Comparison of ENCODE assay signal across 8 mouse cellular contexts in the genomic region with DNA sequence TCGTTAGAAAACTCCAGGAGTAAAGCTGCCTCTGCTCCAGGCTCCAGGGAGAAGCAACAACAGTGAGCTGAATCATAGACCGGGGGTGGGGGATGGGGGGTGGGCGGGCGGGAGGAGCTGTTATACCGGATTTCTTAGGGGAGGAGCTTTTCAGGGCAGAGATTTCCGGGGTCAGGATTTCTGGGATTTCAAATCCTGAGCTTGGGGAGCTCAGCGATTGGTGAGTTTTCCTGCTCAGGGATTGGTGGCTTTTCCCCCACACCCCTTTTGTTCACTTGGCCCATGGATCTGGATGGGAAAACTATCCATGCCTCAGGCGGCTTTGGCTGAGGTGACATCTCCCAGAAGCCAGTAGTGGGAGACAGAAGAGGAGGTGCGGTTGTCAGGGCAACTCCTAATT. TPM values are rescaled to one million over a fixed set of nuclear protein-coding genes. Genes with fewer than 3 reads are reported as not detected.
A peak's percentile ranks its signal among the peaks of the same experiment; 100 is the strongest.
DNase-seq lines count a peak whose midpoint lies in the region; ATAC-seq and TF ChIP-seq lines count a peak whose summit lies in the region.

No protein-coding gene starts in this region.

- WGBS in forebrain, embryonic 14.5 days, result 3% methylated on average over 8 of the region's 9 CpGs
- 43% methylated on average over 9 of the region's 9 CpGs for WGBS in liver, embryonic 15.5 days (ENCODE audit: insufficient replicate concordance)
- WGBS in olfactory bulb, adult 2 months, result 2% methylated on average over 9 of the region's 9 CpGs

- H3K36me3 ChIP-seq in forebrain, embryonic 14.5 days (ENCODE audit: control insufficient read depth, insufficient read depth, low read length), result peaks cover 34% of the 10 kb centered on the region
- peaks cover 46% of the 10 kb centered on the region for H3K36me3 ChIP-seq in liver, embryonic 15.5 days (replicated peaks)

- peak; percentile 68 for DNase-seq in ovary, adult 18-20 months (ENCODE audit: low spot score)
- no peak for DNase-seq in ovary, postnatal 10 days (ENCODE audit: low spot score)
- DNase-seq in forebrain, embryonic 14.5 days (ENCODE audit: low spot score), result peak; percentile 90
- peak; percentile 55 for DNase-seq in heart, postnatal 25 days (ENCODE audit: low spot score)
- peak; percentile 58 for DNase-seq in layer of hippocampus, adult 11-12 months (ENCODE audit: low spot score)
- no peak for DNase-seq in thymus, postnatal 36 days

- no peaks in the 10 kb centered on the region for H3K9me3 ChIP-seq in forebrain, embryonic 14.5 days (replicated peaks; ENCODE audit: control insufficient read depth, low read length)
- no peaks in the 10 kb centered on the region for H3K9me3 ChIP-seq in liver, embryonic 15.5 days (replicated peaks)

- TF ChIP-seq POLR2A in olfactory bulb, adult 2 months (IDR thresholded peaks at IDR 0.05; ENCODE audit: insufficient read depth, low read depth, low read length), result no peak

- H3K4me3 ChIP-seq in forebrain, embryonic 14.5 days (ENCODE audit: low read depth, low read length), result no peak overlapping the region; the same call in 1 of the 2 replicates
- no peak overlapping the region for H3K4me3 ChIP-seq in liver, embryonic 15.5 days (replicated peaks)
- H3K4me3 ChIP-seq in olfactory bulb, adult 2 months (ENCODE audit: insufficient read depth, low read depth, low read length), result no peak overlapping the region

- TF ChIP-seq CTCF in olfactory bulb, adult 2 months (IDR thresholded peaks at IDR 0.05; ENCODE audit: insufficient read depth, low read depth, low read length), result no peak

- H3K27me3 ChIP-seq in forebrain, embryonic 14.5 days (replicated peaks; ENCODE audit: control insufficient read depth, insufficient read depth, low read length), result no peaks in the 10 kb centered on the region
- H3K27me3 ChIP-seq in liver, embryonic 15.5 days, result no peaks in the 10 kb centered on the region

- H3K4me2 ChIP-seq in forebrain, embryonic 14.5 days (ENCODE audit: low read length), result peak overlapping the region; percentile 93
- peak overlapping the region; percentile 91 for H3K4me2 ChIP-seq in liver, embryonic 15.5 days

- H3K4me1 ChIP-seq in forebrain, embryonic 14.5 days (ENCODE audit: control insufficient read depth, insufficient read depth, low read length), result peaks cover 25% of the 10 kb centered on the region
- H3K4me1 ChIP-seq in liver, embryonic 15.5 days (replicated peaks), result peaks cover 72% of the 10 kb centered on the region
- H3K4me1 ChIP-seq in olfactory bulb, adult 2 months (ENCODE audit: control insufficient read depth, insufficient read depth, low read length), result peaks cover 17% of the 10 kb centered on the region

- intact Hi-C loops in heart, postnatal 25 days (cut with DNase I), result no loop called here

- H3K9ac ChIP-seq in forebrain, embryonic 14.5 days (ENCODE audit: low read length), result peak overlapping the region; percentile 10; the same call in 1 of the 2 replicates
- H3K9ac ChIP-seq in liver, embryonic 15.5 days, result no peak overlapping the region

- ATAC-seq in forebrain, embryonic 14.5 days, result peak; percentile 16
- no peak for ATAC-seq in liver, embryonic 15.5 days (ENCODE audit: insufficient read depth)

- peak overlapping the region; percentile 82 for H3K27ac ChIP-seq in forebrain, embryonic 14.5 days (ENCODE audit: low read depth, low read length)
- H3K27ac ChIP-seq in liver, embryonic 15.5 days (replicated peaks), result peak overlapping the region; percentile 86
- H3K27ac ChIP-seq in olfactory bulb, adult 2 months (ENCODE audit: insufficient read depth, low read depth, low read length), result peak overlapping the region; percentile 73

RNA-seq across cellular contexts. Expression of gene Gzf1, which starts 1.5 kb away (rescaled TPM):
- polyA plus RNA-seq in forebrain, embryonic 14.5 days (2014; fragmentation: Nextera tagmentation; extraction: Ambion mirVana), result 21.1 and 21.6 TPM in 2 replicates
- 10 to 100 TPM; 18.1 to 24.2 TPM for total RNA-seq in heart, postnatal 25 days (2021)
- polyA plus RNA-seq in liver, embryonic 15.5 days (2015; fragmentation: Nextera tagmentation; extraction: Ambion mirVana), result 9.5 and 10.4 TPM in 2 replicates
- not detected in 2 replicates for polyA plus RNA-seq in olfactory bulb, adult 2 months (2012; ENCODE audit: insufficient read depth, insufficient read length, low replicate concordance, missing spikeins)

RNA-seq across cellular contexts. Expression of gene Nxt1, which starts 6.9 kb away (rescaled TPM):
- polyA plus RNA-seq in forebrain, embryonic 14.5 days (2014; fragmentation: Nextera tagmentation; extraction: Ambion mirVana), result 79.0 and 95.2 TPM in 2 replicates
- total RNA-seq in heart, postnatal 25 days (2021), result 1 to 10 TPM; 6.3 to 7.3 TPM
- polyA plus RNA-seq in liver, embryonic 15.5 days (2015; fragmentation: Nextera tagmentation; extraction: Ambion mirVana), result 43.9 and 51.8 TPM in 2 replicates
- polyA plus RNA-seq in olfactory bulb, adult 2 months (2012; ENCODE audit: insufficient read depth, insufficient read length, low replicate concordance, missing spikeins), result not detected in 2 replicates

RNA-seq across cellular contexts. Expression of gene Napb, which starts 52.9 kb away (rescaled TPM):
- 24.6 and 34.7 TPM in 2 replicates for polyA plus RNA-seq in forebrain, embryonic 14.5 days (2014; fragmentation: Nextera tagmentation; extraction: Ambion mirVana)
- total RNA-seq in heart, postnatal 25 days (2021), result 1 to 10 TPM; 1.3 to 1.4 TPM
- 0.29 and 0.30 TPM in 2 replicates for polyA plus RNA-seq in liver, embryonic 15.5 days (2015; fragmentation: Nextera tagmentation; extraction: Ambion mirVana)
- polyA plus RNA-seq in olfactory bulb, adult 2 months (2012; ENCODE audit: insufficient read depth, insufficient read length, low replicate concordance, missing spikeins), result 141 and 208 TPM in 2 replicates

Comparison
In these comparisons a context has a peak if more than half of its experiments do, and no peak if none do; other contexts are left out.
1. DNase-seq: peak in ovary, adult 18-20 months (single experiment), forebrain, embryonic 14.5 days (single experiment), heart, postnatal 25 days (single experiment) and layer of hippocampus, adult 11-12 months (single experiment); none in ovary, postnatal 10 days (single experiment) and thymus, postnatal 36 days (0 of 2).
2. RNA of gene Nxt1, which starts 6.9 kb away (polyA plus RNA-seq): 79.0 to 95.2 TPM in forebrain, embryonic 14.5 days and 43.9 to 51.8 TPM in liver, embryonic 15.5 days; not detected in olfactory bulb, adult 2 months; every median in the first group is over 10 times any median in the second.
3. RNA of gene Napb, which starts 52.9 kb away (polyA plus RNA-seq): 141 to 208 TPM in olfactory bulb, adult 2 months and 24.6 to 34.7 TPM in forebrain, embryonic 14.5 days; 0.29 to 0.30 TPM in liver, embryonic 15.5 days; every median in the first group is over 10 times any median in the second.
4. Peak in every context shown above with its lines, with median percentiles within 50 percentile points of each other: H3K27ac ChIP-seq.